Mouse (Mus musculus) cerebellum, adult 2 months (tissue): Measurements from ENCODE around the gene Abcg1.
A peak's percentile ranks its signal among the peaks of the same experiment; 100 is the strongest.

Experiments used
- CTCF ChIP-seq: fragments of 200-500 bp; IDR thresholded peaks from 2 replicates; pipeline ENCODE4 v1.5.1; 2011; ENCODE audit warnings: low read depth, mild to moderate bottlenecking, control low read depth, low read length, moderate library complexity, borderline replicate concordance; ENCODE audit not compliant: insufficient read depth
- POLR2A ChIP-seq: fragments of 200-500 bp; IDR thresholded peaks from 2 replicates; pipeline ENCODE4 v1.6.1; 2011; ENCODE audit warnings: low read length, control low read depth, borderline replicate concordance; ENCODE audit not compliant: insufficient read depth

- TF ChIP-seq POLR2A: no peak
- peak; percentile 87 for TF ChIP-seq CTCF
Measured at GRCm38 (mm10) chr17:31138398-31138797, 80.9 kb downstream of the Abcg1 start.
